Mouse (Mus musculus): Measurements from ENCODE around the gene Pcca.

The Pcca gene

DNA sequence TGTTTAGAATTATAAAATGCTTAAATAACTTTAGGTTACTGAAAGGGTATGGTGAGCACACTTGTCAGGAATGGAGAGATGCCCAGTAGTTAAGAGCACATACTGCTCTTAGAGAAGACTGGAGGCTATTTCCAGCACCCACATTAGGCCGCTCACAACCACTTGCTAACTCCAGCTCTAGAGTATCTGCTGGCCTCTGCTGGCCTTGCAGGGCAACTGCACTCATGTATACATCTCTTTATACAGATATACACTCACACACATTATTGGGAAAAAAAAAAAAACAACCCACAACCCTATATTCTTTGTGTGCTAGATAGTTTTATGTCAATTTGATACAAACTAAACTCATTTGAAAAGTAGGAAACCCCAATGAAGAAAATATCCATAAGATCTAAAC lies 217.4 kb downstream of the Pcca start:
- DNase-seq: no peak

GRCm38 (mm10) chr14:122753278-122753677 lies 219.2 kb downstream of the Pcca start:
- DNase-seq: no peak

DNA sequence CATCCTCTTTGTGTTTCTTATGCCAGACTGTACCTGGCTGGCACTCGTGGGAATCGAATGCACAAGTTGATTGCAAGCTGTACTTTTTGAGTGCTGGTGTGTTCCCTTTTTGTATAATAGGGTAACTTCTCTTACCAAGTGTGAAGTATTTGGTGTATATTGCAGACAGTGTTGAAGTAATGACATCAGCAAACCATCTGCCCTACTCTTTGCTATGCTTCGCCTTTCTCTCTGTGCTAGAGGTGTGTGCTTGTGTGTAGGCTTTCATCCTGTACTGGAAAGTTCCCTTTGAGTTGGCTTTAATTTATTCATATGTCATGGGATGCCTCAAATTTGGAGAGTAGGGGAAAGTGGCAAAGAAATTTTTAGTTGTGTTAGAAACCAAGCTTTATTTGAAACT lies 220.2 kb downstream of the Pcca start:
- no peak for DNase-seq

- no peak for DNase-seq
Observed at GRCm38 (mm10) chr14:122755559-122755958, 221.4 kb downstream of the Pcca start.

DNA sequence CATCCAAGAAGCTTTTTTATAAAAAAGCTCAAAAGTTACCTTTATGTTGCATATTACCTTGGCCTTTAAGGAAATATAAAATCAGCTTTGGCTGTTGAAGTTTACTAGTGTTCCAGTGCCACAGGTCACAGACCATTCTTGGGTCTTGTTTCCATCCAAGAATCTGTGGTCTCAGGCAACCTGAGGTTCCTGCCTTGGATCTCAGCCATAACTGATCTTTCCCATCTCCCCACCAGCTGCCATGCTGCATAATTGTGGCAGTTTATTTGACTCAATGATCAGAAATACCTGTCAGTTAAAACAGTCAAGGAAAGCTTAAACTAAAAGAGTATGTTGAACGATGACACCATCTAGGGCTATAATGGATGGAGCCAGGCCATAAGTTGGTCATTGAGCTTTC lies 222.5 kb downstream of the Pcca start:
- no peak for DNase-seq

- DNase-seq: no peak
Observed at GRCm38 (mm10) chr14:122759890-122760289, 225.8 kb downstream of the Pcca start.

DNA sequence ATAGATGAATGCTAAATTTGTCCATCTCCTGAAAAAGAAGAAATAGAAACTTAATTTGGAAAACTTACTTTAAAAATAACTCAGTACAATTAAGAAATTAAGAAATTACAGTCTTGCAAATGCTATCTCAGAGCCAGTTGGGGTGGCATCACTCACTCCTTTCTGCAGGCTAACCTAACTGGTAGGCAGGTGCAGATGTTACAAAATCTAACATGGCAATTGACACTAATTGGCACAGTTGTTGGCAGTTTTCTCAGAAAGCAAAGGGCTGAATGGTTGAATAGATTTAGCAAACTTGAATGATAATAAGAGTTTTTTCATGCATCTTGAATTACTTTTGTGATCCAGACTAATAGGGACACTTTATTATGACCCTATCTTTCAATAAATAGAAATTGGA lies 226.7 kb downstream of the Pcca start:
- DNase-seq: no peak

- no peak for DNase-seq
Observed at GRCm38 (mm10) chr14:122762603-122763002, 228.5 kb downstream of the Pcca start.

DNA sequence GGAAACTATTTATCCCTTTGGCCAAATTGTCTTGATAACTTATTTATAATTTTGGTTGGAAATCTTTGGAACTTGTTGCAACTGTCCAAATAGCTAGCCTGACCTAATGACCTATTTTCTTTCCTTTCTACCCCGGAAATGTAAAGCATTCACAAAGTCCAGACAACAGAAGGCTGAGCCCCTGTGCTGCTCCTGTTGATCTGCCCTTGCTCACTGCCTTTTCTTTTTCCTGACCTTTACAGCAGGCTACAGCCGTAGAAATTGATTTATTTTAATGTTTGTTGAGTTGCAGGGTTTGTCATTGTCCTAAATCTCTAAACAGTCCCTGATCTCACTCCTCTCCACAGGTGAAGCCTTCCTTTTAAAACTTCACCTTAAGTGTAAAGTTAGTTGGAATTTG lies 231.8 kb downstream of the Pcca start:
- DNase-seq: no peak

- DNase-seq: no peak
Observed at GRCm38 (mm10) chr14:122766448-122766847, 232.3 kb downstream of the Pcca start.

- DNase-seq: no peak
Observed at GRCm38 (mm10) chr14:122784701-122785100, 250.6 kb downstream of the Pcca start.

GRCm38 (mm10) chr14:122788199-122788598 lies 254.1 kb downstream of the Pcca start:
- no peak for DNase-seq

- DNase-seq: no peak
Observed at GRCm38 (mm10) chr14:122790111-122790510, 256.0 kb downstream of the Pcca start.

DNA sequence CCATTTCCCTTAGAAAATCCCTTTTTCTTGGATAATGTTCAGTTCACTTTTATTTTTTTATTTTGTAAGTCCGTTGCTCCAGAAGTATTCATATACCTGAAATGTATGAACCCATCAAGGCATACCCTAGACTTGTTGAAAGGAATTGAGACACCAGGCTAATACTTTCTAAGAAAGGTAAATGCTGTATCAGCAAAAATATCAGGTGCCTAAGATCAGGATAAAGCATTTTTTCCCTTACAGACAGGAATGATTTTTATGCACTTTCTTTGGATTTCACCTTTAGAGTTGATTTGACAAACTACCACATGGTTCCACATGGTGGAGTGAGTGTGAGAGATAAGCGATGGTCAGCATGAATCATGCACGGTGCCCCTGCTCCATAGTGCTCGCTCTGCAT lies 259.2 kb downstream of the Pcca start:
- no peak for DNase-seq

DNA sequence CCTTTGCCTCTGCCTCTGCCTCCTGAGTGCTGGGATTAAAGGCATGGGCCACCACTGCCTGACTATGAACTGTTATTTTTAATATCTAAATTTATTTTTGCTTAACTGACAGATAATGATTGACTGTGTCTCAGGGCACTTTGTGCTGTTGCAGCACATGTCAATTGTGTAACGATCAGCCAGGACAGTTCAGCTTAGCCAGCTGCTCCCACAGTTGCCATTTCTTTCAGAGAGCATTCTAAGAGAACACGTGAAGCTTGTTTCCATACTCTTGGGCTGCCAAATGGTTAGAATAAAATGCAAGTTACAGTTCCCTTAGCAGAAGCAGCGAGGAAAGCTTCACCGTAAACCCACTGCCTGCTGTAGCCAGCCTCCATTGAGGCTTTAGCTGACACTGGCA lies 266.2 kb downstream of the Pcca start:
- DNase-seq: no peak

GRCm38 (mm10) chr14:122821002-122821401 lies 286.9 kb downstream of the Pcca start:
- no peak for DNase-seq

DNA sequence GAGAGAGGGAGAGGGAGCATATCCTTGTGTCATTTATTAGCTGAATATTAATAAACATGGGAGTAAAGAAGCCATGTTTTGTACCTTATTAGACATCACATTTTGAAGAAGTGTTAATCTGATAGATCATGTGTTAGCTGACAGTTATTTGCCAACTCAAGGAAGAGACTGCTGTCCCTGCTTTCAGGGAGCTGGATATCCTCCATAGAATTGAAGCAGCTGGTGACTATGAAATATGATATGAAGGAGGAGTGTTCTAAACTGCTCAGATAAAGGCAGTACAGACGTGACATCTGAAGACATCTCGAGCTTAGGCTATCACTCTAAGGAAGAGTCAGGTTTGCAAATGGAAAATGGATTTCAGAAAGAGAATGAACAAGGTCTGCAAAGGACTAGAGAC lies 289.7 kb downstream of the Pcca start:
- DNase-seq: no peak

GRCm38 (mm10) chr14:122825464-122825863 lies 291.3 kb downstream of the Pcca start:
- DNase-seq: no peak

- no peak for DNase-seq
Observed at GRCm38 (mm10) chr14:122830433-122830832, 296.3 kb downstream of the Pcca start.

DNA sequence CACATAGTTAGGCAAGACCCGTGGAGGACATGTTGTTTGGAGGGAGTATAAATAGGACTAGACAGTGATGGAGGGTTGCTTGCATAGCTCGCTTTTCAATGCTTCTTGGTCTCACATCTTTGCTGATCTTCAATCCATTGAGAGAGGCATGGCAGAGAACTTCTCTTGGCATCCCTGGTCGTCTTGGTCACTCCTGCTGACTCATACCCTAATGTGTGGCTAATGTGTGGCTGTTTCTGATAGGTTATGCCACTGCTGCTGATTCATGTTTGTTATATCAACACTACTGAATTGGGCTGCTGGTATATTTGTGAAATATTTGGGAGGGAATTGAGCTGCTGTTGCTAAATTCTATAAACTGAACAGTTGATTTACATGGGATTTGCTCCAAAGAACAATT lies 299.5 kb downstream of the Pcca start:
- DNase-seq: no peak

GRCm38 (mm10) chr14:122834753-122835152 lies 300.6 kb downstream of the Pcca start:
- DNase-seq: no peak

- DNase-seq: no peak
Observed at GRCm38 (mm10) chr14:122835487-122836190, 301.5 kb downstream of the Pcca start.

DNA sequence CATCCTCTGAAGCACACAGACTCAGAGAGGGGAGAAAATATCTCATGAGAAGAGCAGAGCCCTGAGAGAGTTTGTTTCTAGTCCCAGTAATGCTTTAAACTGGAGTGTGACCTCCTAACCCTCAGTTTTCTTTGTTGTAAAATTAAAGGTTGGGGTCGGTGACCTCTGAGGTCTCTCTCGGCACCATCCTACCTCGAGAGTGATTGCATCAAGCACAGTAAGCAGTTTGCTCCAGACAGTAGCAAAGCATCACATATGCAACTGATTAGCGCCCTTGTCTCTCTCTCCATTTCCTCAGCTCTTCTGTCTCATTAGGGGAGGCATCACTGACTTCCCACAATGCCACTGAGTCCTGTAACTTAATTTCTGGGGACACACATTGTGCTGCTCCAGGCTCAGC lies 302.1 kb downstream of the Pcca start:
- no peak for DNase-seq

- no peak for DNase-seq
Observed at GRCm38 (mm10) chr14:122837018-122837417, 302.9 kb downstream of the Pcca start.

DNA sequence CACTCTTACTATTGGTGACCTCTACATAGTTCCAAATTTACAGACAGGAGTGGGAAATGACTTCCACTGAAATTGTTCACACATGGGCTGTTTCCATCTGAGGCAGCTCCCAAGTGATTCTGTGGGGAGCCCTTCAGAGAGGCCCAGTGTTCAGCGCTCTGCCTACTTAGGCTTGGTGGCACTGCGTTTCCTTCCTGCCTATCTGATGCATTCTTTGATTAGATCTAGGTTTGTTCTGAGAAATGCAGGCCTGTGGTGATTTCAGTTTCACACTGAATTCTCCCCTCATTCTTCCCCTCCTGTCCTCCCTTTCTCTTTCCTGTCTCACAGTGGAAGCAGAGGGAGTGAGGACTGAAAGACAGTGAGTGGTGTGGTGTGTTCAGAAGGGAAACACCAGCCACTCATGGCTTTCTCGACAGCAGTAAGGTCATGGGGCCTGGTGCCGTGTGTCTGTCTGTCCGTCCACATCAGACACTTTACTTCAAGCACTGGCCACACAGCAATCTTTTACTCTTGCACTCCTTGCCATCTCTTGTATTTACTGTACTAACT lies 318.5 kb downstream of the Pcca start:
- no peak for DNase-seq
